Mouse (Mus musculus) gastrocnemius, postnatal 25 days (tissue): ENCODE results near the gene Gm3033. TPM values are rescaled to one million over a fixed set of nuclear protein-coding genes. Genes with fewer than 3 reads are reported as not detected.
"Not testable (repeated sequence)": the region's sequence is repeated elsewhere in the genome, so short reads cannot be mapped to it uniquely, and the experiment has no call there.

Source experiments
- DNase-seq: peaks from one replicate; pipeline ENCODE4 v3.0.0; 2022
- long read RNA-seq, 2 experiments: library from polyadenylated mRNA; stranded (forward); transcript quantifications; one replicate each; pipeline ENCODE4 v2.0.0; 2021
- total RNA-seq, 2 experiments: library from RNA; stranded (reverse); gene quantifications; 1 replicate in 1 of 2; 2 replicates in 1 of 2; pipeline ENCODE4 v1.2.3; 2021

The Gm3033 gene
- not detected for total RNA-seq
- long read RNA-seq, experiment 1: 0 reads
- long read RNA-seq, experiment 2: 0 reads

DNA sequence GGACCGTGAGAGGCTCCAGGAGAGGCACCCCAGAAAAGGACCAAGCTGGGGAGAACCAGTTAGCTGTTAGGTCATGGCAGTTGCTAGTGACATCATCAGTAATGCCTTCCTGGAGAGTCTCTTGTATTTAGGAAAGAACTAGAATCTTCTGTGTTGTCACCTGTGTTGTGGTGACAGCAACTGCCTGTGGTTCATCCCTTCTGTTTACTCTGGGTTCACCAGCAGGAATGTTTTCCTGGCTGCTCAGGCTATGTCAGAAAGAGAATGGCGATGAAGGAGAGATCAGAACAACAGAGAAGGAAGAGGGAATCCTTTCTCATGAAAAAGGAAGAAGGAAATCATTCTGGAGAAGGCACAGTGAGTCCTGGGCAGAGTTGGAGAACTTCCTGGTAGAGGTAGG, at the start of gene Gm3033:
Gene Gm3033, plus strand, starts transcription at position 301 of the 400 bp plus-strand sequence.
- DNase-seq: not testable (repeated sequence)

DNA sequence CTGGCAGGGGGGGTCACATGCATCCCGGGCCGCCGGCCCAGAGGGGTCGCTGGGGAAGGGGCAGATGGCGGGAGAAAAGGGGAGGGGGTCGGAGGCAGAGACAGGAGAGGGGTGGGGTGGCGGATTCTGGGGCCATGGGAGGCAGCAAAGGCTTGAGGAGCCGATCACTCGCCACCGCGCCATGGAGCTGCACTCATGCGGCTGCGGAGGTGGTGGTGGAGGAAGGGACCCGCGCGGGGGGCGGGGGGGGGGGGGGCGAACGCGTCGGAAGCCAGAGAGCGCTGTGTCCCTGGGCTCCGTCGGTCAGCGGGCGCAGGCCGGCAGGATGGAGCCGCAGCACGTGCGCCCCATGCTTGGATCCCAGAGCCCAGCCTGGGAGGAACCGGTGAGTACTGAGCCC, 36.3 kb upstream of the Gm3033 start, which contains the start of gene Gm3002:
Gene Gm3002, plus strand, starts transcription at position 301 of the 400 bp plus-strand sequence.
- DNase-seq: not testable (repeated sequence)

DNA sequence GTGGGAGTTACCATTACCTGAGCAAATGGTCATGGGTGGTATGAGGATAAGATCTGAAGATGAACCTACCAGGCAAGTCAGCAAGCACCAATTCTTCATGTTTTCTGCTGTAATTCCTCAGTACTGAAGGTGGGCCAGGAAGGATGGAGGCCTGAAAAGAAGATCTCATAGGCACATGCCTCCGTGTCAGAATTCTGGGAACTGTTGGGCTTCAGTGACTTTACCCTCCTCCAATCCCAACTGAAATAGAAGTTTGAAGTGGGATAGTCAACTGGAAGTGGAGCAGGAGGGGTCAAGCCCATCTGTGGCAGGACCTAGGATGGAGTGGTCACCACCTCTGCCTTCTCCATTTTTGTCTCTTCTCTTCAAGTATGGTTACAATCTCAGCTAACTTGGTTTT, 37.8 kb downstream of the Gm3033 start, which contains the start of gene Gm2916:
Gene Gm2916, plus strand, starts transcription at position 301 of the 400 bp plus-strand sequence.
- not testable (repeated sequence) for DNase-seq

Other genes starting within 250 kb of the Gm3033 start
- gene Gm3012, start 211.7 kb upstream of the Gm3033 start, total RNA-seq: not detected
- under 1 TPM in 1 of 2 experiments, not detected in 1; 0.24 TPM for gene Gm3020, start 194.2 kb upstream of the Gm3033 start, total RNA-seq
- not detected for gene Gm3043, start 157.5 kb upstream of the Gm3033 start, total RNA-seq
- gene Gm3002, start 36.2 kb upstream of the Gm3033 start, total RNA-seq: not detected
- gene Gm2916, start 37.9 kb downstream of the Gm3033 start, total RNA-seq: not detected
- gene Gm3029, start 85.5 kb downstream of the Gm3033 start, total RNA-seq: not detected
- not detected for gene Gm3095, start 117.3 kb downstream of the Gm3033 start, total RNA-seq
- gene Gm3099, start 152.1 kb downstream of the Gm3033 start, total RNA-seq: not detected
- under 1 TPM in 1 of 2 experiments, not detected in 1; 0.54 TPM for gene Gm5796, start 177.7 kb downstream of the Gm3033 start, total RNA-seq
- gene Gm3115, start 237.9 kb downstream of the Gm3033 start, total RNA-seq: under 1 TPM in 1 of 2 experiments, not detected in 1; 0.16 TPM